Mouse (Mus musculus): ENCODE data around the gene Arl9. TPM values are rescaled to one million over a fixed set of nuclear protein-coding genes. Genes with fewer than 3 reads are reported as not detected.

The Arl9 gene
- polyA plus RNA-seq (2012; fragmentation: generic; extraction: Trizol): under 1 TPM in 1 of 2 experiments, not detected in 1; 0.25 TPM

GRCm38 (mm10) chr5:77004051-77004821, at the start of gene Arl9:
TSS of gene Arl9 (plus strand) at chr5:77004055.

GRCm38 (mm10) chr5:76974554-76975285, 29.1 kb upstream of the Arl9 start, which contains the start of gene Srp72:
TSS of gene Srp72 (plus strand) at chr5:76974683.

GRCm38 (mm10) chr5:77015544-77016482, 12.0 kb downstream of the Arl9 start, which contains the start of gene Thegl:
TSS of gene Thegl (plus strand) at chr5:77016023.

Other genes starting within 250 kb of the Arl9 start
- gene Aasdh, start 98.5 kb upstream of the Arl9 start, polyA plus RNA-seq (2012; fragmentation: generic; extraction: Trizol): 1 to 10 TPM; 2.0 to 8.3 TPM
- gene Paics, start 52.7 kb upstream of the Arl9 start, polyA plus RNA-seq (2012; fragmentation: generic; extraction: Trizol): 100 to 1,000 TPM in 1 of 2 experiments, 10 to 100 TPM in 1; 37.6 to 110 TPM
- 1 to 10 TPM; 3.3 to 3.8 TPM for gene Ppat, start 52.5 kb upstream of the Arl9 start, polyA plus RNA-seq (2012; fragmentation: generic; extraction: Trizol)
- 10 to 100 TPM; 11.9 to 47.4 TPM for gene Srp72, start 29.4 kb upstream of the Arl9 start, polyA plus RNA-seq (2012; fragmentation: generic; extraction: Trizol)
- not detected for gene Thegl, start 12.0 kb downstream of the Arl9 start, polyA plus RNA-seq (2012; fragmentation: generic; extraction: Trizol)
- under 1 TPM in 1 of 2 experiments, not detected in 1; 0.33 TPM for gene Hopx, start 111.1 kb downstream of the Arl9 start, polyA plus RNA-seq (2012; fragmentation: generic; extraction: Trizol)
- under 1 TPM in 1 of 2 experiments, not detected in 1; 0.26 TPM for gene Spink2, start 207.4 kb downstream of the Arl9 start, polyA plus RNA-seq (2012; fragmentation: generic; extraction: Trizol)

Measured in C3H10T1/2 (cell line).